Mouse (Mus musculus): Measurements from ENCODE around the gene Gm15319.
"Not testable (repeated sequence)": the region's sequence is repeated elsewhere in the genome, so short reads cannot be mapped to it uniquely, and the experiment has no call there.

Gm15319 gene

DNA sequence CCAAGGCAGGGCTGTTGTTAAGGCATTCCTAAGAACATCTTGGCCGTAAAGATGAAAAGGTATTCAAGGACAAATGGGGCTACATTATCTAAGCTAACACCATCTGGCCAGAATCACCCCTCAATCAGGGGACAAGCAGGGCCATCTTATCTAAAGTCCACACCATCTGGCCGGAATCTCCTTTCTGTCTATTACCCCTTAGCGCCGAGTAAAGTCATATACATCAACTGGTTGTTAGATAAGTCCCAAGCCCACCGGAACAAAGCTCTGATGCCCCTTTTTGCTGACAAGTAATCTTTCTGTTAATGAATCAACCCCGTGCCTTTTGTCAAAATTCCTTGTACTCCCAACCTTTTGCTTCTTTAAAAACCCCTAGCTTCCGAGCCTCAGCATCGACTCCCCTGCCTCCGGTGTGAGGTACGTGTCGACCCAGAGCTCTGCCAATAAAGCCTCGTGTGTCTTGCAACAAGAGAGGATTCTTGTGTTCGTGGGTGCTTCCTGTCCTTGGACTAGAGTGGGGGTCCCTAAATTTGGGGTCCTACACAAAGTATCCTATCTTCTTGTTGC is 65.0 kb downstream of the Gm15319 start:
- DNase-seq (ENCODE audit: low read depth) = peak; percentile 15

GRCm38 (mm10) chr8:20296803-20297702 is 66.0 kb downstream of the Gm15319 start:
- DNase-seq (ENCODE audit: low read depth) = peak; percentile 85

DNA sequence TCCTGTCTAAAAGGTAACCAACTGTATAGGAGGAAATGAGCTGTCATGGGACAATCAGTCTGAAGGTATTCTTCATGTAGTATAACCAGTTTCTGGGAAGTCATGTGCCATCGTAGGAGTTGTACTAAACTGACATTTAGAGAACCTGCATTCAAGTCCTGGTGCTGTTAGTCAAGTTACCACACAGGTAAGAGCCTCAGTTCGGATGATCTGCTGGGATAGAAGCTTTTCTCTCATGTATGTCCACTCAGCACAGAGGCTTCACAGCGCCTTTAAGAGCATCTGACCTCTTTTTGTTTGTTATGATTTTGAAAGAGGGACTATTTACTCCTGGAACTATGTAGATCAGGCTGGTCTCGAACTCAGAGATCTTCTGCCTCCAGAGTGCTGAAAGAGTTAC is 67.1 kb downstream of the Gm15319 start:
- not testable (repeated sequence) for DNase-seq (ENCODE audit: low read depth)

DNA sequence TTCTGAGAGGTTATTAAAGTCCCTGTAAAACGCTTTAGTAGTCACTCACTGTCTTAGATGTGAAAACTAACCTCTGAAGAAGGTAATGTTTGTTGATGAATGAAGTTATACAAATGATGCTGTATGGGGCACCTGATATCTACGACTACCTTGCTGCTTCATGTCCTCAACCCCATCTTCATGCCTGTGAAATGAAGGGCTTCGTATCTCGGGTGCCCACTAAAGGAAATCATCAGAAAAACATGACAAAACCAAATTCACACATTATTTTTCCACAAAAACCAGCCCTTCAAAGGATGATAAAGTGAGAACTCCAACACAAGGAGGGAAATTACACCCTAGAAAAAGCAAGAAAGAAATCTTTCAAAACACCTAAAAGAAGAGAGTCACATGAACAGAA is 68.2 kb downstream of the Gm15319 start:
- DNase-seq (ENCODE audit: low read depth) = not testable (repeated sequence)

- not testable (repeated sequence) for DNase-seq (ENCODE audit: low read depth)
Observed at GRCm38 (mm10) chr8:20293966-20294365, 69.0 kb downstream of the Gm15319 start.

GRCm38 (mm10) chr8:20290015-20290414 is 73.0 kb downstream of the Gm15319 start:
- not testable (repeated sequence) for DNase-seq (ENCODE audit: low read depth)

- not testable (repeated sequence) for DNase-seq (ENCODE audit: low read depth)
Observed at GRCm38 (mm10) chr8:20288878-20289277, 74.1 kb downstream of the Gm15319 start.

GRCm38 (mm10) chr8:20287706-20288105 is 75.3 kb downstream of the Gm15319 start:
- not testable (repeated sequence) for DNase-seq (ENCODE audit: low read depth)
